In genomic region chr13:53233381-53233780, GRCm38 (mm10) we compare ENCODE assay signal across 8 mouse cellular contexts. TPM values are rescaled to one million over a fixed set of nuclear protein-coding genes. Genes with fewer than 3 reads are reported as not detected.
A peak's percentile ranks its signal among the peaks of the same experiment; 100 is the strongest.
DNase-seq lines count a peak whose midpoint lies in the region; ATAC-seq lines count a peak whose summit lies in the region.

No protein-coding gene starts in this region.

- no peaks in the 10 kb centered on the region for H3K9me3 ChIP-seq in stomach, embryonic 14.5 days (ENCODE audit: control insufficient read depth, low read depth, low read length)

- intact Hi-C loops in gastrocnemius, postnatal 14 days (cut with DNase I; ENCODE audit: low total_unique reads) = no loop called here
- intact Hi-C loops in left cerebral cortex, postnatal 4 days (cut with DNase I) = no loop called here

- DNase-seq in layer of hippocampus, postnatal 14 days (ENCODE audit: low spot score in 2 of 2) = peak; percentile 26 to 51
- DNase-seq in layer of hippocampus, adult 11-12 months (ENCODE audit: low spot score) = no peak
- DNase-seq in embryo, embryonic 10.5 days (ENCODE audit: low spot score) = peak; percentile 65
- peak; percentile 59 for DNase-seq in gastrocnemius, postnatal 14 days
- DNase-seq in left cerebral cortex, postnatal 4 days = peak; percentile 81
- no peak for DNase-seq in urinary bladder, adult 18-20 months (ENCODE audit: low spot score in 2 of 2)
- DNase-seq in urinary bladder, postnatal 25 days (ENCODE audit: low spot score) = no peak

- ATAC-seq in stomach, embryonic 14.5 days (ENCODE audit: insufficient number of reproducible peaks, insufficient read depth, low FRiP score, low read depth) = no peak

- no peaks in the 10 kb centered on the region for H3K27me3 ChIP-seq in stomach, embryonic 14.5 days (ENCODE audit: control insufficient read depth, insufficient read depth, low read length)

- H3K4me1 ChIP-seq in stomach, embryonic 14.5 days (ENCODE audit: control insufficient read depth, insufficient read depth, low read length) = peaks cover 69% of the 10 kb centered on the region

- H3K4me2 ChIP-seq in stomach, embryonic 14.5 days (replicated peaks; ENCODE audit: low read depth, low read length) = no peak overlapping the region

- peak overlapping the region; percentile 48; the same call in 1 of the 2 replicates for H3K27ac ChIP-seq in stomach, embryonic 14.5 days (ENCODE audit: low read length)

- no peak overlapping the region for H3K9ac ChIP-seq in stomach, embryonic 14.5 days (replicated peaks; ENCODE audit: low read depth, low read length)

- WGBS in stomach, embryonic 14.5 days = 14% methylated on average over 9 of the region's 9 CpGs

- no peaks in the 10 kb centered on the region for H3K36me3 ChIP-seq in stomach, embryonic 14.5 days (ENCODE audit: control insufficient read depth, insufficient read depth, low read length)

- no peak overlapping the region for H3K4me3 ChIP-seq in stomach, embryonic 14.5 days (ENCODE audit: low read depth, low read length)

RNA-seq across cellular contexts. Expression of gene Ror2, which starts 52.5 kb away (rescaled TPM):
- 1 to 10 TPM; 1.4 to 1.8 TPM for total RNA-seq in layer of hippocampus, postnatal 14 days (2021)
- total RNA-seq in gastrocnemius, postnatal 14 days (2021) = 1 to 10 TPM; 2.4 to 2.5 TPM
- total RNA-seq in left cerebral cortex, postnatal 4 days (2021) = 1 to 10 TPM; 4.4 to 5.4 TPM
- polyA plus RNA-seq in stomach, embryonic 14.5 days (2014; fragmentation: Nextera tagmentation; extraction: Ambion mirVana) = 13.9 and 14.0 TPM in 2 replicates

Comparison
In these comparisons a context has a peak if more than half of its experiments do, and no peak if none do; other contexts are left out.
1. DNase-seq: peak in layer of hippocampus, postnatal 14 days (2 of 2), embryo, embryonic 10.5 days (single experiment), gastrocnemius, postnatal 14 days (single experiment) and left cerebral cortex, postnatal 4 days (single experiment); none in layer of hippocampus, adult 11-12 months (single experiment), urinary bladder, adult 18-20 months (0 of 2) and urinary bladder, postnatal 25 days (single experiment).